Mouse (Mus musculus) E14TG2a.4 (cell line): Measurements from ENCODE around the gene Sbk2.

Source experiments
- CTCF ChIP-seq: conservative IDR thresholded peaks from 2 replicates; pipeline ENCODE4 v1.5.1; 2014; ENCODE audit warnings: low read length
- POU5F1 ChIP-seq: IDR thresholded peaks from 2 replicates; pipeline ENCODE4 v1.6.1; 2014; ENCODE audit warnings: low read length, borderline replicate concordance

- no peak for TF ChIP-seq CTCF
- TF ChIP-seq POU5F1: no peak
Observed at GRCm38 (mm10) chr7:4971068-4971467, 6.9 kb upstream of the Sbk2 start, which contains the start of gene Sbk3.
